Mouse (Mus musculus) ZHBTc4 (cell line): ENCODE results near the gene Gm43517.

Experiments used
- DNase-seq: peaks from one replicate; pipeline ENCODE4 v3.0.0-alpha.2; 2011; ENCODE audit warnings: low read depth, low spot score

Gm43517 gene

DNA sequence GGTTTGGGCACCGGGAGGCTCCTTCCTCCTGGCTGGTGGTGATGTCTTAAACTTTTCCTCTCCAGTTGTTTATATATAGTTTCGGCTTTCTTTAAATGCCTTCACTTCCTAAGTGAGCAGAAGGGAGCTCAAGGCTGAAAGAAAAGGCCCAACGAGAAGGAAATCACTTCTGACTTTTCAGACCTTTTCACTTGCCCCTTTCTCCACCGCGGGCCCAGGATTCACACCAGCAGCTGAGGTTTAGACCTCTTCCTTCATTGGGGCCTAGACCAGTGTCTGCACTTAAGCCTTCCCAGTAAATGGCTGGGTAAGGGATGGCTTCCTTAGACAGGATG lies 16.8 kb downstream of the Gm43517 start:
- DNase-seq = no peak

DNA sequence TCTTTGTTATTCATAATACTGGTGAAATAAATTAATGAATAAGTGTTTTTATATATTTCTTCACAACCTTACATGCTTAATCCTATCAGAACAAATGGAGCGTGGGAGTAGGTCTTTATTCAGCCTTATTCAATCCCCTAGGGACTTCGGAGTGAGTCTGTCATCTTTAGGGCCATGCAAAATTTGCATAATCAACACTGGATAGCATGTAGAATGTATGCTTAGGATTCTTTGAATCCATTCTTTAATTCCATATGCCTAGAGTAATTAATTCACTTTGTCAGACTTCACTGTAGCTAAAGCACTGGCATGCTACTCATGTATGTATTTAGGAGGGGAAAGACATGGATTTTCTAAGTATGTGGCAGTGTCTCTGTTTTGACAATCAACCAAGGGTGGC lies 24.9 kb downstream of the Gm43517 start:
- no peak for DNase-seq

DNA sequence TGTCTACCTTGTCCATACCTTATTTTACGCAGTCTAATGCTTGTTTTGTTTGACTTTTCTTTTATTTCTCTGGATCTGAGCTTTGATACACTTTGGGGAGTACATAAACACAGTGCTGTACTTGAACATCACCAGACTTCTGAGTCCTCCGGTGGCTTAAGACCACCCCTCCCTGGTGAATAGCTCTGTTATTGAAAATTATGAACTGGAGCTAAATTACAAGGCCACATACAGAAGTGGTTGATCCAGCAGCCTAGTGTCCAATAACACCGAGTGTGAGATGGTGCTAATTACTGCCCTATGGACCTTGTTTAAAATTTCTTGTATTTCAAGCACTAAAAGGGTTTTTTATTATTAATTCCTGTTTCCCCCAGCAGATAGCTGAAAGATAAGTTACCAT lies 33.0 kb downstream of the Gm43517 start:
- DNase-seq = no peak
